Mouse (Mus musculus): ENCODE measurements at regions not wholly inside any gene's neighbourhood (a gene's known extent, or its start where the extent isn't known, plus 50 kb on each side); places are given as distances from the start of the nearest gene placed in this dataset.

DNA sequence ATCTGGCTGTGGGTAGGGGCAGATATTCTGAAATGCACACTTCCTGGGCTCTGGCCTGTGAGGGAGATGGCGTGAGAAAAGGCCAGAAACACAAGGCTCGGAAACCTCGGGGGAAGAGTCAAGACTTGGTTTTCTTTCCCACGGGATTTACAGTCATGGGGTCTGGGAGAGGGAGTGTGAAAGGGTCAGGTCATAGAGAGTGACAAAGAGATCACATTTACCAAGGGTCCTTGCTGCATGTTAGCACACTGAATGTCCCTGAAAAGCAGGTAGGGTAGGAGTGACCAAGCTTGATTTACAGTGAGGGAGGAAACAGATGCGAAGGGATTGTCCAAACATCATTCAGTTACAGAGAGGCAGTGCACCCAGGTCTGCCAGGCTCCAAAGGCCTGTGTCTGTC, 156.0 kb downstream of the Efnb1 start:
- Histone ChIP-seq H3K27me3 (ENCODE audit: control insufficient read depth, insufficient read depth, low read length) (0 out of 2 replicates have a peak, but pooled peaks cover 11% of the 10 kb centered on the region), H3K4me3 (ENCODE audit: low read depth, low read length) (no peak overlapping the region), H3K27ac (ENCODE audit: low read depth, low read length) (no peak overlapping the region), H3K9me3 (ENCODE audit: control insufficient read depth, low read length) (no peaks in the 10 kb centered on the region), H3K4me2 (ENCODE audit: low read depth) (no peak overlapping the region), H3K4me1 (ENCODE audit: control insufficient read depth, insufficient read depth, low read length) (0 out of 2 replicates have a peak, but pooled peaks cover 3% of the 10 kb centered on the region), H3K36me3 (ENCODE audit: control insufficient read depth, insufficient read depth, low read length) (no peaks in the 10 kb centered on the region), H3K9ac (ENCODE audit: low read length) (no peak overlapping the region)
- no peak; the same call in 1 of the 2 replicates for ATAC-seq (ENCODE audit: insufficient read depth, low FRiP score, low TSS enrichment)
- WGBS: 47% methylated on average over 5 of the region's 5 CpGs
- DNase-seq (ENCODE audit: low spot score): no peak

DNA sequence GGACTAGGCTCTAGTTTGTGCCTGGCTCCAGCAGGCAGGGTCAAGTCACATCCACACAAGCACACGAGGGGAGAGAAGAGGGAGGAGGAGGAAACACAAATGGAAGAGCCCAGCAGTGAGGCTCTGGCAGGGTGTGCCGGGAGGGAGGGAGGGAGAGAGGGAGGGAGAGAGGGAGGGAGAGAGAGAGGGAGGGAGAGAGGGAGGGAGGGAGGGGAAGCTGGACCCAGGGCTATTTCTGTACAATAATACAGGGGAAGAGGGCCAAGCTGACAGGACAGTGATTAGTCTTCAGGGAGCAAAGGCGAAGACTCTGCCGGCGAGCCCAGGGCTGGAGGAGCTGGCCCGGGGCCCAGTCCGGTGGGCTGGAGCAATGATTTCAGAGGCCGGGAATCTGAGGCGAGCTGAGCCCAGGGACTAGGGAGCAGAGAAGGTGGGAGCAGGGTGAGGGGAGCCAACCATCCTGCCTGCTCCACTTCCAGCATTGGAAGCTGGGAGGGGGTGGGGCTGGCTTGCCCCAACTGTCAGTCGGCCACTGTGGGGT, 155.6 kb downstream of the Efnb1 start:
- no peaks in the 10 kb centered on the region for H3K36me3 ChIP-seq (ENCODE audit: control insufficient read depth, insufficient read depth, low read length)
- H3K27ac ChIP-seq (ENCODE audit: low read depth, low read length): no peak overlapping the region
- DNase-seq (ENCODE audit: low spot score) (no peak), ATAC-seq (ENCODE audit: insufficient read depth, low FRiP score, low TSS enrichment) (peak; percentile 65; the same call in 1 of the 2 replicates)
- no peak overlapping the region for H3K4me2 ChIP-seq (ENCODE audit: low read depth)
- 22% methylated on average over 8 of the region's 10 CpGs for WGBS
- no peak overlapping the region for H3K9ac ChIP-seq (ENCODE audit: low read length)
- H3K4me1 ChIP-seq (ENCODE audit: control insufficient read depth, insufficient read depth, low read length): 0 out of 2 replicates have a peak, but pooled peaks cover 3% of the 10 kb centered on the region
- H3K4me3 ChIP-seq (ENCODE audit: low read depth, low read length): no peak overlapping the region
- 0 out of 2 replicates have a peak, but pooled peaks cover 11% of the 10 kb centered on the region for H3K27me3 ChIP-seq (ENCODE audit: control insufficient read depth, insufficient read depth, low read length)
- H3K9me3 ChIP-seq (ENCODE audit: control insufficient read depth, low read length): no peaks in the 10 kb centered on the region

DNA sequence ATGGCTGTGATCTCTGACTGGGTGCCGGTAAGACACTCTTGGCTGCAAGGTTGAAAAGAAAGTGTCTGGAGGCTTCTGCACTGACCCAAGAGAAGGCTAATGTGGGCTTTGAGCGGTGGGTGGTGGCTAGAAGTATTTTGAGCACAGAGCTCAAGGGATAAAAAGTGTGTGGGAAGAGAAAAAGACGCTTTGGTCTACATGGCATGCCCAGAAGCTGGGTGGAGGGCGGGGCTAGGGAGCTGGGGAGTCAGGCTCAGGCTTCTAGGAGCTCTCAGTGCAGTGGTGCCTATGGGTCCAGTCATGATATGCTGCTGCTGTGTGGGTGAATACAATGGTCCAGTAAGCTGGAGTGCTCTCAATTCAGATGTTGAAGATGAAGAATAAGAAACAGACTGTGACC, 152.1 kb downstream of the Efnb1 start:
- Histone ChIP-seq H3K4me2 (ENCODE audit: low read depth) (no peak overlapping the region), H3K9me3 (ENCODE audit: control insufficient read depth, low read length) (no peaks in the 10 kb centered on the region), H3K9ac (ENCODE audit: low read length) (no peak overlapping the region), H3K4me1 (ENCODE audit: control insufficient read depth, insufficient read depth, low read length) (0 out of 2 replicates have a peak, but pooled peaks cover 3% of the 10 kb centered on the region), H3K27me3 (ENCODE audit: control insufficient read depth, insufficient read depth, low read length) (peaks cover 14% of the 10 kb centered on the region; the same call in 1 of the 2 replicates), H3K36me3 (ENCODE audit: control insufficient read depth, insufficient read depth, low read length) (no peaks in the 10 kb centered on the region), H3K27ac (ENCODE audit: low read depth, low read length) (no peak overlapping the region), H3K4me3 (ENCODE audit: low read depth, low read length) (no peak overlapping the region)
- no peak for ATAC-seq (ENCODE audit: insufficient read depth, low FRiP score, low TSS enrichment)
- WGBS: 84% methylated on average over 4 of the region's 4 CpGs
- no peak for DNase-seq (ENCODE audit: low spot score)

DNA sequence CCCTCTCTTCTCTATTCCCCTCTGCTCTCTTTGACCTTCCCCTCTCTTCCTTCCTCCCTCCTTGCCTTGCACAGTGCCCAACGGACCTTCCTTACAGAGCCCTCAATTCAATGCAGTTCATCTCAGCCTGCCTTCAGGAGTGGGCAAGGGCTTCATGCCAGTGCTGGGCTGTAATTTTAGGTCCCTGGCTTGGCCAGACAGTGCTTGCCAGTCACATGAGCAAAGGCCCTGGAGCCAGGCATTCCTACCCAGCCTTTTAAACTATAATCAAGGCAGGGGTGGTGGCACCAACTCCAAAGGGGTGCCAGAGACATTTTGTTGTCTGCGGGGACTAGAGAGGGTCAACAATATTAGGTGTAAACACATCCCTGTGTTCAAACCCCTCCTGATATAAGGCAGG, 150.9 kb downstream of the Efnb1 start:
- no peak for ATAC-seq (ENCODE audit: insufficient read depth, low FRiP score, low TSS enrichment)
- Histone ChIP-seq H3K9me3 (ENCODE audit: control insufficient read depth, low read length) (no peaks in the 10 kb centered on the region), H3K36me3 (ENCODE audit: control insufficient read depth, insufficient read depth, low read length) (no peaks in the 10 kb centered on the region), H3K9ac (ENCODE audit: low read length) (no peak overlapping the region), H3K27ac (ENCODE audit: low read depth, low read length) (no peak overlapping the region), H3K4me2 (ENCODE audit: low read depth) (no peak overlapping the region), H3K27me3 (ENCODE audit: control insufficient read depth, insufficient read depth, low read length) (peaks cover 17% of the 10 kb centered on the region; the same call in 1 of the 2 replicates), H3K4me3 (ENCODE audit: low read depth, low read length) (no peak overlapping the region), H3K4me1 (ENCODE audit: control insufficient read depth, insufficient read depth, low read length) (0 out of 2 replicates have a peak, but pooled peaks cover 3% of the 10 kb centered on the region)
- no peak for DNase-seq (ENCODE audit: low spot score)
- WGBS: 81% methylated on average over 2 of the region's 2 CpGs

GRCm38 (mm10) chrX:99285611-99286010, 149.7 kb downstream of the Efnb1 start:
- Histone ChIP-seq H3K9me3 (ENCODE audit: control insufficient read depth, low read length) (no peaks in the 10 kb centered on the region), H3K9ac (ENCODE audit: low read length) (no peak overlapping the region), H3K4me2 (ENCODE audit: low read depth) (no peak overlapping the region), H3K4me3 (ENCODE audit: low read depth, low read length) (no peak overlapping the region), H3K27me3 (ENCODE audit: control insufficient read depth, insufficient read depth, low read length) (peaks cover 17% of the 10 kb centered on the region; the same call in 1 of the 2 replicates), H3K36me3 (ENCODE audit: control insufficient read depth, insufficient read depth, low read length) (no peaks in the 10 kb centered on the region), H3K27ac (ENCODE audit: low read depth, low read length) (no peak overlapping the region), H3K4me1 (ENCODE audit: control insufficient read depth, insufficient read depth, low read length) (no peaks in the 10 kb centered on the region)
- ATAC-seq (ENCODE audit: insufficient read depth, low FRiP score, low TSS enrichment): no peak
- DNase-seq (ENCODE audit: low spot score): peak; percentile 56
- 15% methylated on average over 9 of the region's 9 CpGs for WGBS

- Histone ChIP-seq H3K4me2 (ENCODE audit: low read depth) (no peak overlapping the region), H3K27me3 (ENCODE audit: control insufficient read depth, insufficient read depth, low read length) (peaks cover 15% of the 10 kb centered on the region; the same call in 1 of the 2 replicates), H3K9me3 (ENCODE audit: control insufficient read depth, low read length) (no peaks in the 10 kb centered on the region), H3K4me3 (ENCODE audit: low read depth, low read length) (no peak overlapping the region), H3K4me1 (ENCODE audit: control insufficient read depth, insufficient read depth, low read length) (no peaks in the 10 kb centered on the region), H3K9ac (ENCODE audit: low read length) (no peak overlapping the region), H3K27ac (ENCODE audit: low read depth, low read length) (no peak overlapping the region), H3K36me3 (ENCODE audit: control insufficient read depth, insufficient read depth, low read length) (no peaks in the 10 kb centered on the region)
- 68% methylated on average over 5 of the region's 5 CpGs for WGBS
- DNase-seq (ENCODE audit: low spot score) (no peak), ATAC-seq (ENCODE audit: insufficient read depth, low FRiP score, low TSS enrichment) (no peak)
These were observed 145.1 kb downstream of the Efnb1 start for GRCm38 (mm10) chrX:99280991-99281390.

GRCm38 (mm10) chrX:99280543-99280942, 144.6 kb downstream of the Efnb1 start:
- Histone ChIP-seq H3K36me3 (ENCODE audit: control insufficient read depth, insufficient read depth, low read length) (no peaks in the 10 kb centered on the region), H3K27ac (ENCODE audit: low read depth, low read length) (no peak overlapping the region), H3K27me3 (ENCODE audit: control insufficient read depth, insufficient read depth, low read length) (peaks cover 15% of the 10 kb centered on the region; the same call in 1 of the 2 replicates), H3K4me2 (ENCODE audit: low read depth) (no peak overlapping the region), H3K4me1 (ENCODE audit: control insufficient read depth, insufficient read depth, low read length) (no peaks in the 10 kb centered on the region), H3K4me3 (ENCODE audit: low read depth, low read length) (no peak overlapping the region), H3K9me3 (ENCODE audit: control insufficient read depth, low read length) (no peaks in the 10 kb centered on the region), H3K9ac (ENCODE audit: low read length) (no peak overlapping the region)
- 33% methylated on average over 5 of the region's 5 CpGs for WGBS
- ATAC-seq (ENCODE audit: insufficient read depth, low FRiP score, low TSS enrichment): no peak
- DNase-seq (ENCODE audit: low spot score): no peak

GRCm38 (mm10) chrX:99275536-99275935, 139.6 kb downstream of the Efnb1 start:
- no peaks in the 10 kb centered on the region for H3K4me1 ChIP-seq (ENCODE audit: control insufficient read depth, insufficient read depth, low read length)
- H3K27ac ChIP-seq (ENCODE audit: low read depth, low read length): no peak overlapping the region
- no peak overlapping the region for H3K4me3 ChIP-seq (ENCODE audit: low read depth, low read length)
- WGBS: 74% methylated on average over 5 of the region's 5 CpGs
- no peak for DNase-seq (ENCODE audit: low spot score)
- H3K9me3 ChIP-seq (ENCODE audit: control insufficient read depth, low read length): no peaks in the 10 kb centered on the region
- no peak overlapping the region for H3K4me2 ChIP-seq (ENCODE audit: low read depth)
- no peak overlapping the region for H3K9ac ChIP-seq (ENCODE audit: low read length)
- ATAC-seq (ENCODE audit: insufficient read depth, low FRiP score, low TSS enrichment): no peak
- H3K36me3 ChIP-seq (ENCODE audit: control insufficient read depth, insufficient read depth, low read length): no peaks in the 10 kb centered on the region
- H3K27me3 ChIP-seq (ENCODE audit: control insufficient read depth, insufficient read depth, low read length): 0 out of 2 replicates have a peak, but pooled peaks cover 7% of the 10 kb centered on the region

GRCm38 (mm10) chrX:99271908-99272307, 136.0 kb downstream of the Efnb1 start:
- H3K4me1 ChIP-seq (ENCODE audit: control insufficient read depth, insufficient read depth, low read length): no peaks in the 10 kb centered on the region
- ATAC-seq (ENCODE audit: insufficient read depth, low FRiP score, low TSS enrichment) (no peak), DNase-seq (ENCODE audit: low spot score) (no peak)
- H3K4me2 ChIP-seq (ENCODE audit: low read depth): no peak overlapping the region
- no peak overlapping the region for H3K27ac ChIP-seq (ENCODE audit: low read depth, low read length)
- H3K4me3 ChIP-seq (ENCODE audit: low read depth, low read length): no peak overlapping the region
- WGBS: 87% methylated on average over 3 of the region's 3 CpGs
- no peaks in the 10 kb centered on the region for H3K36me3 ChIP-seq (ENCODE audit: control insufficient read depth, insufficient read depth, low read length)
- H3K9me3 ChIP-seq (ENCODE audit: control insufficient read depth, low read length): no peaks in the 10 kb centered on the region
- H3K9ac ChIP-seq (ENCODE audit: low read length): no peak overlapping the region
- 0 out of 2 replicates have a peak, but pooled peaks cover 3% of the 10 kb centered on the region for H3K27me3 ChIP-seq (ENCODE audit: control insufficient read depth, insufficient read depth, low read length)
